Mouse (Mus musculus): Measurements from ENCODE around the gene Gm9913. TPM values are rescaled to one million over a fixed set of nuclear protein-coding genes. Genes with fewer than 3 reads are reported as not detected.

Gm9913 gene
- polyA plus RNA-seq, 1 experiment from 2014 or later, result 0.36 TPM

DNA sequence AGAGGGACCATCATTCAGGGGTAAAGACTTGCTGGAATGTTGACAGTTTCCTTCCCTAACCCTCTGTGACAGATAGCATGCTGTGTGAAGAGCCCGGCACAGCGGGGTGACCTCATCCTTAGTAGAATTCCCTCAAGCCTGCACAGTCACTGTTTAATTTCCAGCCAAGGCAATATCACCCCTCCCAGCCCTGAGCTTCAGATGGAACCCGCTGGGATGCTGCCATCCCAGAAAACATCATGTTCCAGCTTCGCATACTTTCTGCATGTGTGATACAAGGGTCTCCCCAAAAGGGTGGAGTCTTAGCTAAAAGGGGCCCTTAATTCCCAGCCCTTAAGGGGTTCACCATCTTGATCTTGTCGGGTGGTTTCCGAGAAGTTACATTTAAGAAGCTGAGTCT is 25.8 kb downstream of the Gm9913 start:
- 37% methylated on average over 6 of the region's 6 CpGs for WGBS
- Histone ChIP-seq H3K4me1 (ENCODE audit: control insufficient read depth in 2 of 2, insufficient read depth in 2 of 2, low read length in 2 of 2) (peaks cover 6% of the 10 kb centered on the region in 2 experiments; a peak in 2 of 4 replicates), H3K27ac (replicated peaks in 1 of 2; ENCODE audit: control insufficient read depth in 1 of 2, insufficient read depth in 1 of 2, low read depth in 2 of 2, low read length in 2 of 2) (no peak overlapping the region), H3K36me3 (ENCODE audit: control insufficient read depth, insufficient read depth, low read length) (no peaks in the 10 kb centered on the region), H3K4me2 (ENCODE audit: low read length) (0 out of 2 replicates have a peak overlapping the region, but pooled peaks have one; percentile 7), H3K4me3 (ENCODE audit: control insufficient read depth in 1 of 2, insufficient read depth in 1 of 2, low read depth in 1 of 2, low read length in 2 of 2) (no peak overlapping the region), H3K9ac (ENCODE audit: low read length) (no peak overlapping the region), H3K27me3 (ENCODE audit: control insufficient read depth, insufficient read depth, low read length) (no peaks in the 10 kb centered on the region), H3K9me3 (ENCODE audit: control insufficient read depth, low read length) (no peaks in the 10 kb centered on the region)
- ATAC-seq (ENCODE audit: insufficient number of reproducible peaks, insufficient read depth, low FRiP score, low read depth), result peak; percentile 76

- Histone ChIP-seq H3K9ac (ENCODE audit: low read length) (no peak overlapping the region), H3K36me3 (ENCODE audit: control insufficient read depth, insufficient read depth, low read length) (no peaks in the 10 kb centered on the region), H3K4me1 (ENCODE audit: control insufficient read depth in 2 of 2, insufficient read depth in 2 of 2, low read length in 2 of 2) (no peaks in the 10 kb centered on the region), H3K4me3 (ENCODE audit: control insufficient read depth in 1 of 2, insufficient read depth in 1 of 2, low read depth in 1 of 2, low read length in 2 of 2) (no peak overlapping the region), H3K9me3 (ENCODE audit: control insufficient read depth, low read length) (no peaks in the 10 kb centered on the region), H3K4me2 (ENCODE audit: low read length) (no peak overlapping the region), H3K27ac (replicated peaks in 1 of 2; ENCODE audit: control insufficient read depth in 1 of 2, insufficient read depth in 1 of 2, low read depth in 2 of 2, low read length in 2 of 2) (no peak overlapping the region), H3K27me3 (ENCODE audit: control insufficient read depth, insufficient read depth, low read length) (no peaks in the 10 kb centered on the region)
- 78% methylated on average over 3 of the region's 3 CpGs for WGBS
- ATAC-seq (ENCODE audit: insufficient number of reproducible peaks, insufficient read depth, low FRiP score, low read depth), result no peak
Observed at GRCm38 (mm10) chr2:125539640-125540039, 34.8 kb downstream of the Gm9913 start.

DNA sequence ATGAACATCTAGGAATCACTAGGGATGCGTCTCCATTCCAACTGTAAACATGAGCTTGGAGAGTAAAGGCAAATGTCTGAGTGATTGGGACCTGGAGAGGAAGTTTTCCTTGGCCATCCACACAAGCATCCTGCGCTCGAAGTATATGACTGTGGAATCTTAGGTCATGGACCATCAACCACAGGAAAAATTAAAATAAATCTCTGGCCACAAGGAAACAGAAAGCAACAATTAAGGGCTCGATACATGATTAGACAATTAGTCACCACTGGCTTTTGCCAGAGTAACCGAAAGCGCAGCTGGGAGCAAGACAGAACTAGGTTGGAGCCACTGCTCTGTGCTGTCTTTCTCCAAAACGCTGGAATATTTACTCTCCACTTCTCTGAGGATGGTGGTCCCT is 35.7 kb downstream of the Gm9913 start:
- WGBS, result 69% methylated on average over 7 of the region's 7 CpGs
- no peak overlapping the region for H3K4me2 ChIP-seq (ENCODE audit: low read length)
- H3K27me3 ChIP-seq (ENCODE audit: control insufficient read depth, insufficient read depth, low read length), result no peaks in the 10 kb centered on the region
- H3K4me3 ChIP-seq (ENCODE audit: control insufficient read depth in 1 of 2, insufficient read depth in 1 of 2, low read depth in 1 of 2, low read length in 2 of 2), result no peak overlapping the region
- no peaks in the 10 kb centered on the region for H3K9me3 ChIP-seq (ENCODE audit: control insufficient read depth, low read length)
- no peaks in the 10 kb centered on the region for H3K36me3 ChIP-seq (ENCODE audit: control insufficient read depth, insufficient read depth, low read length)
- H3K9ac ChIP-seq (ENCODE audit: low read length), result no peak overlapping the region
- no peaks in the 10 kb centered on the region for H3K4me1 ChIP-seq (ENCODE audit: control insufficient read depth in 2 of 2, insufficient read depth in 2 of 2, low read length in 2 of 2)
- ATAC-seq (ENCODE audit: insufficient number of reproducible peaks, insufficient read depth, low FRiP score, low read depth), result no peak
- no peak overlapping the region for H3K27ac ChIP-seq (replicated peaks in 1 of 2; ENCODE audit: control insufficient read depth in 1 of 2, insufficient read depth in 1 of 2, low read depth in 2 of 2, low read length in 2 of 2)

GRCm38 (mm10) chr2:125541451-125541850 is 36.6 kb downstream of the Gm9913 start:
- H3K4me3 ChIP-seq (ENCODE audit: control insufficient read depth in 1 of 2, insufficient read depth in 1 of 2, low read depth in 1 of 2, low read length in 2 of 2), result no peak overlapping the region
- H3K4me2 ChIP-seq (ENCODE audit: low read length), result no peak overlapping the region
- ATAC-seq (ENCODE audit: insufficient number of reproducible peaks, insufficient read depth, low FRiP score, low read depth), result no peak
- H3K27ac ChIP-seq (replicated peaks in 1 of 2; ENCODE audit: control insufficient read depth in 1 of 2, insufficient read depth in 1 of 2, low read depth in 2 of 2, low read length in 2 of 2), result no peak overlapping the region
- WGBS, result 60% methylated on average over 7 of the region's 7 CpGs
- no peak overlapping the region for H3K9ac ChIP-seq (ENCODE audit: low read length)
- no peaks in the 10 kb centered on the region for H3K4me1 ChIP-seq (ENCODE audit: control insufficient read depth in 2 of 2, insufficient read depth in 2 of 2, low read length in 2 of 2)
- no peaks in the 10 kb centered on the region for H3K9me3 ChIP-seq (ENCODE audit: control insufficient read depth, low read length)
- H3K36me3 ChIP-seq (ENCODE audit: control insufficient read depth, insufficient read depth, low read length), result no peaks in the 10 kb centered on the region
- no peaks in the 10 kb centered on the region for H3K27me3 ChIP-seq (ENCODE audit: control insufficient read depth, insufficient read depth, low read length)

GRCm38 (mm10) chr2:125543646-125544045 is 38.8 kb downstream of the Gm9913 start:
- H3K36me3 ChIP-seq (ENCODE audit: control insufficient read depth, insufficient read depth, low read length), result no peaks in the 10 kb centered on the region
- no peak overlapping the region for H3K27ac ChIP-seq (replicated peaks in 1 of 2; ENCODE audit: control insufficient read depth in 1 of 2, insufficient read depth in 1 of 2, low read depth in 2 of 2, low read length in 2 of 2)
- H3K27me3 ChIP-seq (ENCODE audit: control insufficient read depth, insufficient read depth, low read length), result no peaks in the 10 kb centered on the region
- ATAC-seq (ENCODE audit: insufficient number of reproducible peaks, insufficient read depth, low FRiP score, low read depth), result no peak
- H3K4me1 ChIP-seq (ENCODE audit: control insufficient read depth in 2 of 2, insufficient read depth in 2 of 2, low read length in 2 of 2), result no peaks in the 10 kb centered on the region
- 51% methylated on average over 1 of the region's 1 CpGs for WGBS
- H3K9me3 ChIP-seq (ENCODE audit: control insufficient read depth, low read length), result no peaks in the 10 kb centered on the region
- H3K4me3 ChIP-seq (ENCODE audit: control insufficient read depth in 1 of 2, insufficient read depth in 1 of 2, low read depth in 1 of 2, low read length in 2 of 2), result no peak overlapping the region
- H3K4me2 ChIP-seq (ENCODE audit: low read length), result no peak overlapping the region
- no peak overlapping the region for H3K9ac ChIP-seq (ENCODE audit: low read length)

- Histone ChIP-seq H3K27ac (replicated peaks in 1 of 2; ENCODE audit: control insufficient read depth in 1 of 2, insufficient read depth in 1 of 2, low read depth in 2 of 2, low read length in 2 of 2) (no peak overlapping the region), H3K4me2 (ENCODE audit: low read length) (no peak overlapping the region), H3K4me3 (ENCODE audit: control insufficient read depth in 1 of 2, insufficient read depth in 1 of 2, low read depth in 1 of 2, low read length in 2 of 2) (no peak overlapping the region), H3K27me3 (ENCODE audit: control insufficient read depth, insufficient read depth, low read length) (no peaks in the 10 kb centered on the region), H3K36me3 (ENCODE audit: control insufficient read depth, insufficient read depth, low read length) (no peaks in the 10 kb centered on the region), H3K4me1 (ENCODE audit: control insufficient read depth in 2 of 2, insufficient read depth in 2 of 2, low read length in 2 of 2) (no peaks in the 10 kb centered on the region), H3K9me3 (ENCODE audit: control insufficient read depth, low read length) (no peaks in the 10 kb centered on the region), H3K9ac (ENCODE audit: low read length) (no peak overlapping the region)
- no peak for ATAC-seq (ENCODE audit: insufficient number of reproducible peaks, insufficient read depth, low FRiP score, low read depth)
- WGBS, result 75% methylated on average over 3 of the region's 3 CpGs
Observed at GRCm38 (mm10) chr2:125544986-125545385, 40.1 kb downstream of the Gm9913 start.

- Histone ChIP-seq H3K9me3 (ENCODE audit: control insufficient read depth, low read length) (no peaks in the 10 kb centered on the region), H3K27ac (replicated peaks in 1 of 2; ENCODE audit: control insufficient read depth in 1 of 2, insufficient read depth in 1 of 2, low read depth in 2 of 2, low read length in 2 of 2) (no peak overlapping the region), H3K4me1 (ENCODE audit: control insufficient read depth in 2 of 2, insufficient read depth in 2 of 2, low read length in 2 of 2) (no peaks in the 10 kb centered on the region), H3K9ac (ENCODE audit: low read length) (no peak overlapping the region), H3K4me3 (ENCODE audit: control insufficient read depth in 1 of 2, insufficient read depth in 1 of 2, low read depth in 1 of 2, low read length in 2 of 2) (no peak overlapping the region), H3K36me3 (ENCODE audit: control insufficient read depth, insufficient read depth, low read length) (no peaks in the 10 kb centered on the region), H3K4me2 (ENCODE audit: low read length) (no peak overlapping the region), H3K27me3 (ENCODE audit: control insufficient read depth, insufficient read depth, low read length) (no peaks in the 10 kb centered on the region)
- no peak for ATAC-seq (ENCODE audit: insufficient number of reproducible peaks, insufficient read depth, low FRiP score, low read depth)
- 43% methylated on average over 1 of the region's 1 CpGs for WGBS
Observed at GRCm38 (mm10) chr2:125548806-125549578, 44.1 kb downstream of the Gm9913 start.

DNA sequence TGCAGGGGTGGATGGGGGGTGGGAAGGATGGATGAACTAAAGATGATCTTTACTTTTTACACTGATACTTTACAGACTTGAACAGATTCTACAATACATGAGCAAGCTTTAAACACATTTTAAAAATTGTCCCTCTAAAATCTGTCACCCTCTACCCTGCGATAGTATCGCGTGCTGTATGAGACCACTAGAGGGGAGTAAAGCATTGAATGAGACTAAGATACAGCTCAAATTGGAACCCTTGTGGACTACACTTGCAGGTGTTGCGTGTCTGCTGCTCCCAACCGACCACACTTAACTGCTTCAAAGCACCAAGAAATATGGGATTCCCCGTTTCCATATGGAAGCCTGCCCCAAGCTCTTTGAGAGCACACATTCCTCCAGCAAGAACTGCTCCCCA is 50.9 kb downstream of the Gm9913 start:
- no peaks in the 10 kb centered on the region for H3K9me3 ChIP-seq (ENCODE audit: control insufficient read depth, low read length)
- no peaks in the 10 kb centered on the region for H3K36me3 ChIP-seq (ENCODE audit: control insufficient read depth, insufficient read depth, low read length)
- no peak for ATAC-seq (ENCODE audit: insufficient number of reproducible peaks, insufficient read depth, low FRiP score, low read depth)
- H3K4me3 ChIP-seq (ENCODE audit: control insufficient read depth in 1 of 2, insufficient read depth in 1 of 2, low read depth in 1 of 2, low read length in 2 of 2), result no peak overlapping the region
- 72% methylated on average over 6 of the region's 6 CpGs for WGBS
- H3K27me3 ChIP-seq (ENCODE audit: control insufficient read depth, insufficient read depth, low read length), result no peaks in the 10 kb centered on the region
- 0 out of 4 replicates have a peak, but pooled peaks cover 2 to 3% of the 10 kb centered on the region in 2 experiments for H3K4me1 ChIP-seq (ENCODE audit: control insufficient read depth in 2 of 2, insufficient read depth in 2 of 2, low read length in 2 of 2)
- H3K4me2 ChIP-seq (ENCODE audit: low read length), result no peak overlapping the region
- H3K27ac ChIP-seq (replicated peaks in 1 of 2; ENCODE audit: control insufficient read depth in 1 of 2, insufficient read depth in 1 of 2, low read depth in 2 of 2, low read length in 2 of 2), result no peak overlapping the region
- H3K9ac ChIP-seq (ENCODE audit: low read length), result no peak overlapping the region
